Mouse (Mus musculus) heart, postnatal 0 days (tissue): ENCODE measurements around the gene Lrp2. TPM values are rescaled to one million over a fixed set of nuclear protein-coding genes. Genes with fewer than 3 reads are reported as not detected.

Experiments used
- ATAC-seq: fragments of 200-750 bp; cut with Nextera tagmentation; 2 replicates; pipeline ENCODE4 v1.8.0; 2017; ENCODE audit warnings: low read depth, moderate number of reproducible peaks, moderate library complexity; ENCODE audit not compliant: insufficient read depth
- DNase-seq: peaks from one replicate; pipeline ENCODE4 v3.0.0-alpha.2; 2016; ENCODE audit warnings: low spot score
- H3K27ac ChIP-seq: fragments of 300-500 bp; sonication (generic); 2 replicates; pipeline ENCODE4 v1.5.1; 2014; ENCODE audit warnings: low read depth, mild to moderate bottlenecking
- H3K27me3 ChIP-seq: fragments of 300-500 bp; sonication (generic); 2 replicates; pipeline ENCODE4 v1.6.1; 2014; ENCODE audit warnings: low read length, mixed read lengths; ENCODE audit not compliant: control insufficient read depth, insufficient read depth
- H3K36me3 ChIP-seq: fragments of 300-500 bp; sonication (generic); replicated peaks from 2 replicates; pipeline ENCODE4 v1.6.1; 2014; ENCODE audit warnings: low read length, mixed read lengths; ENCODE audit not compliant: control insufficient read depth, insufficient read depth
- H3K4me1 ChIP-seq: fragments of 300-500 bp; sonication (generic); 2 replicates; pipeline ENCODE4 v1.6.1; 2014; ENCODE audit warnings: antibody characterized with exemption; ENCODE audit not compliant: control insufficient read depth, insufficient read depth
- H3K4me2 ChIP-seq: fragments of 300-500 bp; sonication (generic); 2 replicates; pipeline ENCODE4 v1.6.1; 2014; ENCODE audit warnings: low read depth, mild to moderate bottlenecking, low read length, moderate library complexity
- H3K4me3 ChIP-seq: fragments of 300-500 bp; sonication (generic); 2 replicates; pipeline ENCODE4 v1.5.1; 2014; ENCODE audit warnings: low read depth, low read length
- H3K9ac ChIP-seq: fragments of 300-500 bp; sonication (generic); replicated peaks from 2 replicates; pipeline ENCODE4 v1.6.1; 2014; ENCODE audit warnings: low read depth, low read length, mixed read lengths
- H3K9me3 ChIP-seq: fragments of 300-500 bp; sonication (generic); replicated peaks from 2 replicates; pipeline ENCODE4 v1.6.1; 2016; ENCODE audit warnings: low read length; ENCODE audit not compliant: control insufficient read depth
- CTCF ChIP-seq: IDR thresholded peaks from 2 replicates; pipeline ENCODE4 v1.5.1; 2016; ENCODE audit warnings: antibody characterized with exemption, control low read depth, low read depth
- EP300 ChIP-seq: IDR thresholded peaks from 2 replicates; pipeline ENCODE4 v1.6.1; 2016; ENCODE audit warnings: antibody characterized with exemption, low read depth
- WGBS: fragments of 180-500 bp; shearing (Covaris S2); extraction: QIAGEN DNeasy Blood & Tissue Kit; methylation state at CpG from one replicate; pipeline ENCODE4 v1.1.7; 2014; 5-methylcytosine and 5-hydroxymethylcytosine counted together
- polyA plus RNA-seq: library from polyadenylated mRNA; unstranded; fragments of >200 nt; fragmentation: Nextera tagmentation; extraction: Ambion mirVana; gene quantifications from 2 replicates; pipeline ENCODE4 v1.2.1, GENCODE M21; 2015
- total RNA-seq: library from RNA; depleted of rRNA; stranded (reverse); fragments of >200 nt; gene quantifications from 2 replicates; pipeline ENCODE4 v1.2.3, GENCODE M21; 2014; ENCODE audit warnings: low replicate concordance

Lrp2 gene
- total and polyA plus RNA-seq, 2 experiments from 2014 or later, result 0.23 to 3.2 TPM

- H3K36me3 ChIP-seq, result no peaks in the 10 kb centered on the region
- WGBS, result 14% methylated on average over 14 of the region's 14 CpGs
- H3K4me1 ChIP-seq, result peaks cover 6% of the 10 kb centered on the region; the same call in 1 of the 2 replicates
- H3K27ac ChIP-seq, result no peak overlapping the region
- H3K4me2 ChIP-seq, result no peak overlapping the region
- no peak overlapping the region for H3K4me3 ChIP-seq
- no peak overlapping the region for H3K9ac ChIP-seq
- H3K9me3 ChIP-seq, result no peaks in the 10 kb centered on the region
- DNase-seq (no peak), ATAC-seq (no peak)
- no peaks in the 10 kb centered on the region for H3K27me3 ChIP-seq
- TF ChIP-seq EP300 (no peak), CTCF (no peak)
These were observed 55.0 kb downstream of the Lrp2 start for GRCm38 (mm10) chr2:69530691-69531527.

- Histone ChIP-seq H3K9ac (no peak overlapping the region), H3K27ac (no peak overlapping the region), H3K4me1 (peaks cover 6% of the 10 kb centered on the region; the same call in 1 of the 2 replicates), H3K9me3 (no peaks in the 10 kb centered on the region), H3K27me3 (no peaks in the 10 kb centered on the region), H3K36me3 (no peaks in the 10 kb centered on the region), H3K4me3 (no peak overlapping the region), H3K4me2 (no peak overlapping the region)
- WGBS, result 46% methylated on average over 5 of the region's 5 CpGs
- TF ChIP-seq EP300, result no peak
- TF ChIP-seq CTCF, result no peak
- ATAC-seq (no peak), DNase-seq (no peak)
These were observed 55.7 kb downstream of the Lrp2 start for GRCm38 (mm10) chr2:69530126-69530525.

GRCm38 (mm10) chr2:69520273-69520672, 65.6 kb downstream of the Lrp2 start:
- Histone ChIP-seq H3K4me2 (no peak overlapping the region), H3K27me3 (no peaks in the 10 kb centered on the region), H3K9ac (no peak overlapping the region), H3K36me3 (no peaks in the 10 kb centered on the region), H3K9me3 (no peaks in the 10 kb centered on the region), H3K4me3 (no peak overlapping the region), H3K4me1 (no peaks in the 10 kb centered on the region), H3K27ac (no peak overlapping the region)
- 92% methylated on average over 2 of the region's 2 CpGs for WGBS
- no peak for ATAC-seq
- TF ChIP-seq EP300, result no peak
- TF ChIP-seq CTCF, result no peak
- no peak for DNase-seq

GRCm38 (mm10) chr2:69518307-69518706, 67.6 kb downstream of the Lrp2 start:
- Histone ChIP-seq H3K27ac (no peak overlapping the region), H3K9me3 (no peaks in the 10 kb centered on the region), H3K36me3 (no peaks in the 10 kb centered on the region), H3K27me3 (no peaks in the 10 kb centered on the region), H3K4me3 (no peak overlapping the region), H3K4me2 (no peak overlapping the region), H3K4me1 (no peaks in the 10 kb centered on the region), H3K9ac (no peak overlapping the region)
- TF ChIP-seq CTCF, result no peak
- TF ChIP-seq EP300, result no peak
- DNase-seq (no peak), ATAC-seq (no peak)
- WGBS, result 64% methylated on average over 7 of the region's 7 CpGs

GRCm38 (mm10) chr2:69511766-69512165, 74.1 kb downstream of the Lrp2 start:
- Histone ChIP-seq H3K36me3 (no peaks in the 10 kb centered on the region), H3K4me1 (no peaks in the 10 kb centered on the region), H3K9me3 (no peaks in the 10 kb centered on the region), H3K4me3 (no peak overlapping the region), H3K4me2 (no peak overlapping the region), H3K27ac (no peak overlapping the region), H3K9ac (no peak overlapping the region), H3K27me3 (no peaks in the 10 kb centered on the region)
- ATAC-seq (no peak), DNase-seq (no peak)
- 75% methylated on average over 5 of the region's 5 CpGs for WGBS
- no peak for TF ChIP-seq EP300
- TF ChIP-seq CTCF, result no peak
